Mouse (Mus musculus) layer of hippocampus, adult 2 months (tissue): Measurements from ENCODE around the gene Gatb. TPM values are rescaled to one million over a fixed set of nuclear protein-coding genes. Genes with fewer than 3 reads are reported as not detected.

Experiments
- DNase-seq, 2 experiments: peaks; one replicate each; pipeline ENCODE4 v3.0.0; 2022; ENCODE audit warnings: low spot score in 2 of 2
- H3K27ac ChIP-seq: fragments of 200-600 bp; 2 replicates; pipeline ENCODE4 v1.8.1; 2022
- H3K4me3 ChIP-seq: fragments of 200-600 bp; 2 replicates; pipeline ENCODE4 v1.8.1; 2022; ENCODE audit warnings: mild to moderate bottlenecking
- CTCF ChIP-seq: fragments of 200-600 bp; conservative IDR thresholded peaks from 2 replicates; pipeline ENCODE4 v1.8.1; 2022; ENCODE audit warnings: antibody characterized with exemption, mild to moderate bottlenecking, moderate library complexity
- total RNA-seq, 2 experiments: library from RNA; stranded (reverse); gene quantifications; 2 replicates each; pipeline ENCODE4 v1.2.3; 2021

The Gatb gene
- total RNA-seq, 2 experiments from 2014 or later, result 19.2 to 24.5 TPM

DNA sequence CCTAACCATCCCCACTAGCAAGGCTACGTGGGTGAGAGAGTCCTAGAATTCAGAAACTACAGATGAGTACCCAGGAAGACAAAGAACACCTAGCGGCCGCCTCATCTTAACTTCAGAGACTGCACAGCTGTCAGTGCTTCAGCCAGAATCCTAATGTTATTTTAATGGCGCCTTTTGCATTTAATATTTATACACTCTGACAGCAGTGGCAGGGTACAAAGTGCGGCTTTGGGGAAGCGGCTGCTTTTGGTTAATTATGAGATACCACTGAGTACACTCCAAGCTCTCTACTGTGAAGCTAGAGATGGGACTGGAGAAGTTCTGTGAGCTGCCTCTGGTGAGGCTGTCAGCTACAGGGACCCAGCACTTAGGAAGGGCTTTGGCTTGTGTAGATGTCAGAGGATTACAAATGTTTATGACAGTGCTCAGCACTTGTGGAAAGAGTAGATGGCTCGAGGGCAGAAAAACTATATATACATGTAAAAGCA is 71.6 kb downstream of the Gatb start:
- Histone ChIP-seq H3K27ac (no peak overlapping the region), H3K4me3 (no peak overlapping the region)
- TF ChIP-seq CTCF, result no peak
- no peak for DNase-seq

GRCm38 (mm10) chr3:85649176-85649575 is 75.3 kb downstream of the Gatb start:
- TF ChIP-seq CTCF, result no peak
- DNase-seq, result no peak
- H3K27ac ChIP-seq, result no peak overlapping the region
- H3K4me3 ChIP-seq, result no peak overlapping the region

GRCm38 (mm10) chr3:85652727-85653665 is 79.1 kb downstream of the Gatb start:
- DNase-seq, result no peak
- no peak for TF ChIP-seq CTCF
- Histone ChIP-seq H3K27ac (peak overlapping the region; percentile 77), H3K4me3 (no peak overlapping the region)

DNA sequence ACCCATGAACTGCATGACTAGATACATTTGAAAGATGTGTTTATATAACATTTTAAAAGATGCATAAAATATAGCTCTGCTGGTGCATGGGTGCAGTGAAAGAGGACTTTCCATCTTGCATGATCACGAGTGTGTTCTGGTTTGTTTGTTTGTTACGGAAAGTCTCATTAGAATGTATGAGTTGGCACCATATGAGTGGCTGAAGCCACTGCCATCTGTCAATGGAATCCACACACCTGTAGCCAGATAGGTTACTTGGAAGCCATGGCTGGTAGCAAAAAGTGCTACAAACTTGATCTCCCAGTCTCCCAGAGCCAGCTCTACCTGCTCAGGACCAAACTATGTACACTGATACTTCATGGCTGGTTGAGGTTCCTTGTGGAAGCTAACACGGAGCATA is 81.6 kb downstream of the Gatb start:
- Histone ChIP-seq H3K27ac (no peak overlapping the region), H3K4me3 (no peak overlapping the region)
- DNase-seq, result no peak
- no peak for TF ChIP-seq CTCF

DNA sequence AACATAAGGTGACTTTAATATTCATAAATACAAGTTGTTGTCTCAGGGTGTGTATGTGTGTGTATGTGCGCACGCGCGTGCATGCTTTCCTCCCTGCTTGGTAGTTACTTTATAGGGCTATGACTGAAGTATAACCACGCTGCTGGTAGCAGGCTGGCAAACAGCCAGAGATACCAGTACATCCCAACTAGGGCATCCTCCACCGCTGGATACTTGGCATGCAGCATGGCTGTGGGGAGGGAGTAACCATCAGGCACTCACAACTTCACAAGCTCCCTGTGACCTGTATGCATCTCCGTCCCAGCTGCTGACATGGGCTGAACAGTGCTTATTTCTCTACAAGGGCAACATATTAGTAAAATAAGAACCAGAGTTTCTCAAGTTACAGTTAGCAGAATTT is 85.8 kb downstream of the Gatb start:
- TF ChIP-seq CTCF, result no peak
- H3K27ac ChIP-seq, result no peak overlapping the region

DNA sequence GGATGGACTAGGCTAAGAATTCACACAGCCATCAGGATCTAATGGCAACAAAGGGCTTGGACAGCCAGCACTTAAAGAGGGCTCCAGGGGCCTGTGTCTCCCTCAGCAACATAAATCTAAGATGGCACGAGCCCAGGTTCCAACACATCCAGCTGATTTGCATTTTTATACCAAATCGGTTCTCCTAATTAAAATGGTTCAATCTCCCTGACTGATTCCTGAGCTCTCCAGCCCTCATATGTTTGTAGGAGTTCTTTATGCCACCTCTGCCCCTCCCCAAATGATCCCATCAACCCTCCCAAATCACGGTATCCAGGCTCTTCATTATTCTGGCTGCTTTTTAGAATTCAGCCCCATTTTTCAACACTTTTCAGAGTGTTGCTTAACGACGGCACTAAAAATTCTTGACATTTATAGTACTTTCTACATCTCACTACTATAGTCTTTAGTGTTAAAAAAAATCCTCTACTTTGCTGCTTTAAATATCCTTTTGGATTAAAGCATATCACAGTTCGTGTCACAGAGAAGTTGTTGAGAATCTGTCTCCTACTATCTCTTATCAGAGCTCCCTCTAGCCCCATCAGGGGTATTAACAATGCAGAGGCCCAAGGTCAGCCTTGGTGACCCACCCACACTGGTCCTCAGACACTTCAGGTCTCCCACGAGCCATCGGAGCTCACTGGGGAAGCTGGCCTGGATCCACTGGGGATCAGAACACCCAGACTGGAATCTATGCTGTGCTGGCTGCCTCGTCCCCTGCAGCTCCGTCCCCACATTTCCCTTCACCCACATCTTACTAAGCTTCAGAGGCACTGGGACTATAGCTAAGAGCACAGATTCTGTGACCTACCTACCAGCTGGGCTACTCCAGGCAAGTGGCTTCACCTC is 88.3 kb downstream of the Gatb start:
- Histone ChIP-seq H3K27ac (peak overlapping the region; percentile 91), H3K4me3 (no peak overlapping the region)
- DNase-seq, result no peak
- no peak for TF ChIP-seq CTCF

More for the DNA sequence above, 85.8 kb downstream of the Gatb start:
- no peak overlapping the region for H3K4me3 ChIP-seq
- no peak for DNase-seq

DNA sequence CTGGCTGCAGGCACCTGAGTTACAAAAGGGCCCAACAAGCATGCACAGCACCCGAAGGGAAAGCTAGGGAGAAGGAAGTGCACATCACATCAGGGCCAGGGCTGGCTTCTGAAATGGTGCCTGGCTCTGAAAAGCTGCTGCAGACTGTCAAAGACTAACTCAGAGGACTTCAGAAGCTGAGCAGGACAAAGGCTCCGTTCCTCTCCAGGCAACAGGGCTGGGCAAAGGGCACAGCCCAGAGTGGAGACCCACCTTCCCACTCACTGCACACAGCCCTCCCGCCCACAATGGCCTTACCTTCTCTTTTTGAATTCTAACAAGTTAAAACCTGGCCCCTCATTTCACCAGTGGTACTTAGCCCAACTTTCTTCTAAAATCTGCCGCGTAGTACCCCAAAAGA is 89.9 kb downstream of the Gatb start:
- Histone ChIP-seq H3K4me3 (no peak overlapping the region), H3K27ac (peak overlapping the region; percentile 91)
- no peak for TF ChIP-seq CTCF
- DNase-seq, result no peak

DNA sequence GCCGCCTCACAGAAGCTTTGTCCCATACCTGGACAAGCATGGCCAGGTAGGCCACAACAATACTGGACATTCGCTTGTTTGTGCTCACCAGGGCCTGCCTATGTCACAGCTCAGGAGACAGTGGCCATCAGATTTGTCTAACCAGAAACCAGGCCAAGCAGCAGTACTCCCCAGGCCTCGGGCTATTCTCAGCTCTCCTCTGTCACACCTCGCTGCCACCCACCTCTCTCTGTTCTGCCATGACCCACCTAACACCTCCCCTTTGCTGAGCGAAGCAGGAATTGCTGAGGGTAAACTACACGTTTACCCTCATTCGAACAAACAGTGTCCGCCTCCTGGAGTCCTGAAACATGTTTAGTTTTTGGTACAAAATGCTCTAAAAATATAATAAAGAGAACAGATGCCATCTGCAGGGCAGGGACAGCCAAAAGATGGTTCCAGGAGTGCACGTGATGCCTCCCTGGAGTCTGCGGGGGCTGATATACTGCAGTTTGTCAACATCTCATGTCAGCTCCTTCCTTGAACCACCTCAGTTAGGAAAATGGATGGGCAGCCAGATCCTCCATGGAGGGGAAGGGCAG is 90.8 kb downstream of the Gatb start:
- peak; percentile 65 to 79 for DNase-seq
- TF ChIP-seq CTCF, result 0 out of 2 replicates have a peak, but pooled peaks have one; percentile 20
- peak overlapping the region; percentile 91 for H3K27ac ChIP-seq
- no peak overlapping the region for H3K4me3 ChIP-seq

GRCm38 (mm10) chr3:85666166-85666565 is 92.2 kb downstream of the Gatb start:
- Histone ChIP-seq H3K27ac (peak overlapping the region; percentile 91), H3K4me3 (no peak overlapping the region)
- DNase-seq, result no peak
- TF ChIP-seq CTCF, result no peak

DNA sequence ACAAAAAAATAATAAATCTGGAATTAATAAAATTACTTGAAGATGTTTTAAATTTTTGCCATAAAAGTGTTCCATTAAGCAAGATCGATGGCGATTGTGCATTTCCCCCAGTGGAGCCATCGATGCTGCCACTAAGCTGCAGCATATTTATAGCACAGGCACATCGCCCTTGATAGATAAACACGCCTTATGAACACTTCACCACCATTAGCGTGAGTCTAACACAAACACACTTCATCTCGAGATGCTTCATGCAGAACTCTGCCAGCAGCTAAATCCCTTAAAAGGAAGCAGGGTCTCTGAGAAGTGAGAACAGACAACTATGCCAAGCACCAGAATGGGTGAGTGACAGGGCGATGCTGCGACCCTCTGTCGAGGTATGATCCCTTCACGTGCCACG is 92.8 kb downstream of the Gatb start:
- Histone ChIP-seq H3K27ac (peak overlapping the region; percentile 91), H3K4me3 (no peak overlapping the region)
- DNase-seq, result no peak
- TF ChIP-seq CTCF, result no peak

DNA sequence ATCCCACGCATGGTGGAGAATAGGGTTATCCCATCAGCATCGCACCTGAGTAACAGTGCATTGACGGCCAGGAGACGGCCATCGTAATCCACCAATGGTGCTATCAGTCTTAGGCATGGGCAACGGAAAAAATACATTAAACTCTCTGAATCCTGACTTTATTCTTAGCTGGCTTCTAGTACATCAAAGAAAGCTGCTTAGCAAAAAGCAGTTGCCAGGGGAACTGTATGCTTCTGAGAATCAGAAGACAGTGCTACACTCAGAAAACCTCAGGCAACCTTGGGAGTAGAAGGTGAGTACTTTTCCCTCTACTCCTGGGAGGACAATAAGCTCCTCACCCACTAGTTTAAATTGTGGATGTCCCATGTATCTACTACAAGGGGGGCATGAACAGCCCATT is 93.8 kb downstream of the Gatb start:
- peak overlapping the region; percentile 91 for H3K27ac ChIP-seq
- no peak overlapping the region for H3K4me3 ChIP-seq
- DNase-seq, result peak in 1 of 2 experiments; percentile 26
- TF ChIP-seq CTCF, result no peak

DNA sequence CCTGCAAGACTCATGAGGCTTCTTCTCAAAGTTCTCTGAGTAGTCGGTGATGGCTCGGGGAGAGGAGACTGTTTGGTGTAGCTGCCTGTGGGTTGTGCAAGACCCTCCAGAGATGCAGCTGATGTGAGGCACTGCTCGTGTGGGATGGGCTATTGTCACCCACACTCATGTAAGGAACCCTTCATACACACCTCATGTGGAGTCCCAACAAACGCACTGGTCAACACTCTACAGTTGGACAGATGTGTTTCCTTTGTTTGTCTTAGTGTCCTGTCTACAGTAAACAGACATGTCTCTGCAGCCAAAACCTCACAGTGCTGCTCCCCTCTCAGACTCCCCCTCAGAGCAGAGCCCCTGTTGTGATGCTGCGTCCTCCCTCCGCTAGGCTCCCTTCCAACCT is 95.9 kb downstream of the Gatb start:
- peak overlapping the region; percentile 67 for H3K27ac ChIP-seq
- no peak overlapping the region for H3K4me3 ChIP-seq
- DNase-seq, result no peak
- no peak for TF ChIP-seq CTCF
